Mouse (Mus musculus): Measurements from ENCODE around the gene Slc6a2.

- no peak for TF ChIP-seq POLR2A (IDR thresholded peaks at IDR 0.05; ENCODE audit: extremely low read depth, insufficient read depth, low read length)
- TF ChIP-seq CTCF (IDR thresholded peaks at IDR 0.05; ENCODE audit: low read depth, low read length) = no peak
Measured at GRCm38 (mm10) chr8:92950639-92951371, 9.1 kb upstream of the Slc6a2 start.

Data from liver, adult 2 months (tissue).